Mouse (Mus musculus) kidney, adult 11 months (tissue): ENCODE results near the gene Vps35l.

Experiments
- DNase-seq: peaks from one replicate; pipeline ENCODE4 v3.0.0; 2022

Vps35l gene

DNA sequence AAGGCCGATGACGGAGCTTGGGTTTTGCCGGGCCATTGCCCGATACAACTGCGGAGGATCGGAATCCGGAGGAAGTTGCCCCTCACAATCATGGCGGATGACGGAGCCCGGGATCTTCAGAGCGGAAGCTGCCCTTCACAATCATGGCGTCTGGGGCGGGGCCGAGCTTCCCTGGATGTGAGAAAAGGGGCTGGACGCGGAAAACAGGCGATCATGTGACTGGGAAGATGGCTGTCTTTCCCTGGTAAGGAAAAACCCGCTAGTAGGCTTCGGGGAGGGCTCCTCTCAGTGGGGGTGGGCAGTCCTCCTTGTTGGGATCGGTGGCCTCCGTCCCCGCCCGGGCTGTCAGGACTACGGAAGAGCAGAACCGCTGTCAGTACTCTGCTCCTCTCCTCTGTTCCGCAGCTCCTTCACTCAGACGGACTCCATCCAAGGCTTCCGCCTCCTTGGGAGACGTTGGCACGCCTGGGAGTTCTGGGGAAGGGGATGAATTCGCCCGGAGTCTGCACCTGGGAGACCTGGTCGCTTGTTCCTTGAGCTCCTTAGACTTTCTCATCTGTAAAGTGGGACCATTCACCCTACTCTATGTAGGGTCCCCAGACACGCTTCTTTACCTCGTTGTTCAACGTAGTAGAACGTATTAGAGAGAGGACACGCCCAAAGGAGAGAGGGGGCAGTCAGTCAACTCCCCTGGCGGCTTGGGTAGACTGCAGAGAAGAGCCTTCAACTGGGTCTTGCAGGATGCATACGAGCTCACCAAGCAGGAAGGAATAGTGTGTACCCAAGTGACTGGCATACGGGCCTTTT, 709 bp downstream of the Vps35l start:
- DNase-seq = peak; percentile 94

DNA sequence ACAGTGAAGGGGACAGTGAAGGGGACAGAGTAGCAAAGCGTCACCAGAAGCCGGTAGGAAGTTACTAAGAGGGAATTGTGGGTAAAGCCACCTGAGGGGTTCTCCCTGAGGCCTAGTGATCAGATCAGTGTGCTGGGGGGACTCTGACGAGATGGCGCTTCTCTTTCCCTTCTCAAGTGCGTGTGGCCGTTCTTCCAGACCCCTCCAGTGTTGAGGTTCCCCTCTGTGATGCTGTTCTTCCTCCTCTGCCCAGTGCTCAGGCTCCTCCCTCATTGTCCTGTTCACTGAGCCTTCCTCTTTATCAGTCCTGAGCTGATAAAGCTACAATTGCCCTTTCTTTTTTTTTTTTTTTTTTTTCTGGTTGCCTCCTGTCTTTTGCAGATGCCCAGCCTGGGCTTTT, 2.3 kb downstream of the Vps35l start:
- DNase-seq = no peak

DNA sequence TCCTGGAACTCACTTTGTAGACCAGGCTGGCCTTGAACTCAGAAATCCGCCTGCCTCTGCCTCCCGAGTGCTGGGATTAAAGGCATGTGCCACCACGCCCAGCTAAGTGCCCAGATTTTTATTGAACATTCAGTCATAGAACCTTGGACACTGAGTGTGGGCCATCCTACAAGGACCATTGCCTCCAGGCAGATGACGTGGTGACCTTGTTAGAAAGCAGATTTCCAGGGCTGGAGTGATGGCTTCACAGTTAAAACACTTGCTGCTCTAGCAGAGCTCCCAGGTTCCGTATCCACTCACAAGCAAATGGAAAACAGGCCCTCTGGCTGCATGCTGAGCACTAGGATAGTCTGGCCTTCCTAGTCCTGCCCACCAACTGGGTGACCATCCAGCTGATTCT, 4.7 kb downstream of the Vps35l start:
- no peak for DNase-seq

DNA sequence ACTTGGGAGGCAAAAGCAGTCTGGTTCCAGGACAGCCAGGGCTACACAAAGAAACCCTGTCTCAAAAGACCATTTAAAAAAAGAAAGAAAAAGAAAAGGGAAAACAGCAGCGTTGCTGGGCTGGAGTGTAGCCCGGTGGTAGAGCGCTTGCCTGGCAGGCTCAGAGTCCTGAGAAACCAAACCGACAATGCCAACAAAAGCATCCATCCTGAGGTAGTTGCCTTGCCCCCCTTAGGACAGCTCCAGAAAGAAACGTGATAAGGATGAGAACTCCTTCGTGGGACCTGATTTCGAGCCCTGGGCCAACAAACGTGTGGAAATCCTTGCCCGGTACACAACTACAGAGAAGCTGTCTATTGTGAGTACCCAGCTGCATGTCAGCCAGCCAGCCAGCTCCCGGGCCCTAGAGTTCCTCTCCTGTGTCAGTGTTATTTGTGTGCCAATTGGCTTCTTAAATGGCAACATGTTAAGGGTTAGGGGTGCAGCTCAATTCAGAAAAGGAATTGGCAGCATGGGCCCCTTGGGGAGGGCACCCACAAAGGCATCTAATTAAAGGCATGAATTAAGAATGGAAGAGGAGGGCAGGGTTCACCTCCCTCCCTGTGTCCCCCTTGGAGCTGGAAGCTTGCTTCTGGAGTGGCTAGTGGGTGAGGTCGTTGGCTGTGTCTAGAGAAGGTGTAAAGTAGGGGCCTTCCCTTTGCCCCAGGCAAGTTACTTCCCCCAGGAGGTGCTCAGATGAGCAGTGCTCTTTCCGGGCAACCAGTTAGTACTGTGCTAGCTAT, 8.1 kb downstream of the Vps35l start:
- DNase-seq = no peak

DNA sequence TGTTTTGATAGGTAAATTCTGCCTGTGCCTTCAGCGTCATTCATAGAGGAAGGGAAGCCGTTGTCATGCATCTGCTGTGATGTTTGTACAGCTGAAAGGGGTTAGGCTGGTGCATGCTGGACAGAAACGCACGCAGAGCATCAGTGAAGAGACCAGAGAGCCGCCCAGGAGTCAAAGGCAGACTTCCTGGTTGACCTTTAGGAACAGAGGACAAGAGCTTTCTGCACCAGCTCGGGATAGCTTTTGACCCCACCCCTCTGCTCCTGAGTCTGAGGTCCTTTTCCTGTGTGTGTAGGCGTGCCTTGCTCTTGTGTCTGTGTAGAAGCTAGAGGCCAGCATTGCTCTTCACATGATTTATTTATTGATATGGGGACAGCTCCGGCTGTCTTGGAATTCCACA, 9.7 kb downstream of the Vps35l start:
- DNase-seq = no peak

DNA sequence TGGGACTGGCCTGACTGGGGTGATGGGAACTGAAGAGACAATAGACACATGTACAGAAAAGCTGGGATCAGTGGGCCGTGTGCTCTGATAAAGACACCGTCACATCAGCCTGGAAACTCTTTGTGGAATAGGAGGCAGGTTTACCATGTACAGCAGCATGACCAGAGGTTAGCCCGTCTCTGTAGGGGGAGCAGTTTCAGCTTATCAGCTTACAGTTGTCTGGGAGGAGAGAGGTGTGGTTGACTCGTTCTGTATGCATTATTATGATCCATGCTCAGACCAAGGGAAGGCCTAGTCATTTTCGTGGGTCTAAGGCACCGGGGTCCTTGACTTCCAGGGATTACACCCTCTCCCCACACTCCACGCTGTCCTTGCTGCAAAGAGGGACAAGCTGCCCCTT, 11.6 kb downstream of the Vps35l start:
- DNase-seq = no peak

DNA sequence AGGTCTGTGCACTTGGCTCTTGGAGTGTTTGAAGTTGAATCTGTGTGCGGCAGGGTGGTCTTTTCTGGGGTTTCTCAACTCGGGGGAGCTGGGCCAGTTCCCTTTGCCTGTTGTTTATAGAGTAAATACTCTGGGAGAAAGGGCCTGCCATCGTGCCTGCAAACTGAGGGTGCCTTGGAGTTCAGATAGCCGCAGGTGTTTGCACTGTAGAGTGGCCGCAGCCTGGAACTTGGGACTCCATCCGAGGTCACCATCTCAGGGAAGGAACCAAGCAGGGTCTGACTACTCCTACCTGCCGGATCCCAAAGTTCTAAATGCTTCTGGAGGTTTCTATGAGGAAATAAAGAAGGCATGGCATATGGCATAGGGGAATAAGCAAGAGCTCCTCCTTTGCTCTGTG, 15.7 kb downstream of the Vps35l start:
- no peak for DNase-seq

DNA sequence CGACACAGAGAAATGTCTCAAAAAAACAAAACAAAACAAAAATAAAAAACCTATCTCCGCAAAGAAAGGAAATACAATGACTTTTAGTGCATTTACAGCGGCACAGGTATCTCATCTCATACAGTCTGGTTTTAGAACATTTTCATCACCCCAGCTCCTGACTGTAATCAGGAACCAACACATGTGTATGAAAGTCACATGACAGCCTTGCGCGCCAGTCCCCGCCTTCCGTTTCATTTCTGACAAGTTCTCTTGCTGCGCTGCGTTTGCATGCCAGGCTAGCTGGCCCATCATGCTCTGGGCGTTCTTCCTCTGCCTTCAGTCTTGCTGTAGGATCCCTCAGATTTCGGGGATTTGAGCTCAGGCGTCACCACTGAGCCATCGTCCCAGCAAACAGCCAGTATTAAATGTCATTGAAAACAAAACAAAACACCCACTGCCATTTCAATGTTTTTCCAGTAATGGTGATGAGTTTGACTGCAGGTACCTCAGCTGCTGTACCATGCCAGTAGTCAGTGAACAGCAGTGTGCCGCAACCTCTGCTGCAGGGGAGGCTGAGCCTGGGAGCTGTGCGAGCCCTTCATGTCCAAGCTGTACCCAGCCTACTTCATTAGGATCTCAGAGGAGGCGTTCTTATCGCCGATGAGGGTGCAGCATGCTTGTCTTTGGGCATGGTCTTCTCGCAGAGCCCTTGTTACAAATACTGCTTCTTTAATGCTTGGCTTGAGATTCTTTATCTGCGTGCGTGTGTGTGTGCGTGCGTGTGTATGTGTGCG, 16.7 kb downstream of the Vps35l start:
- no peak for DNase-seq

DNA sequence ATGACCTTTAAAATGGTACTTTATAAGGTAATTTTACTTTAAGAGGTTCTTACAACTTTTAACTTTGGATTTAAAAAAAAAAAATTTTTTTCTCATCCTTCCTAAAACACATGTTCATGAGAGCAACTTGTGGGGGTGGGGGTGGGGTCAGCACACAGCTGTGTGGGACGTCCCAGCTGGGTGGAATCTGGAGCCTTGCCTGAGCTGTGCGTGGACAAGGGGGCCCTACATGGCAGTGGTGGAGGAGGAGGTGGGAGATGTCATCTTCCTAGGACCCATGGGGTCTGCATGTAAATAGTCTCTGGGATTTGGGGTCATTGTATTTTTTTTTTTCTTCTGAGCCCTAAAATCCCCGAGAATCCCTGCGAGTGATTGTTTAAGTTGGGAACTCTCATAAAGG, 18.3 kb downstream of the Vps35l start:
- DNase-seq = no peak

DNA sequence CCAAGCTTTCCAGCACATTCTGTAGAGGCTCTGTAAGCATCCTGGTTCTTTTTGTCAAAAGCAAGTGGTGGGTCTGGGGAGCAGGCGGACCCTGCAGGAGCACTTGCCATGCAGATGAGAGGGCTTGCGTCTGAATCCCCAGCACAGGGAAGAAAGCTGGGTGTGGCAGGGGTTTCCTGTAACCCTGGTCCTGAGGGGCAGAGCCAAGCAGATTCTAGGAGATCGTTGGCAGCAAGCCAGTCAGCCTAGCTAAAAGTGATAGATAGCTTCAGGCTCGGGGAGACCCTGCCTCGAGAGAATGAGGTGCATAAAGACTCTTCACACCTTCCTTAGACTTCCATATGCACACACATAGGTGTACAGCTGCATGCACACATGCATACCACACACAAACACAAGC, 19.3 kb downstream of the Vps35l start:
- DNase-seq = no peak

DNA sequence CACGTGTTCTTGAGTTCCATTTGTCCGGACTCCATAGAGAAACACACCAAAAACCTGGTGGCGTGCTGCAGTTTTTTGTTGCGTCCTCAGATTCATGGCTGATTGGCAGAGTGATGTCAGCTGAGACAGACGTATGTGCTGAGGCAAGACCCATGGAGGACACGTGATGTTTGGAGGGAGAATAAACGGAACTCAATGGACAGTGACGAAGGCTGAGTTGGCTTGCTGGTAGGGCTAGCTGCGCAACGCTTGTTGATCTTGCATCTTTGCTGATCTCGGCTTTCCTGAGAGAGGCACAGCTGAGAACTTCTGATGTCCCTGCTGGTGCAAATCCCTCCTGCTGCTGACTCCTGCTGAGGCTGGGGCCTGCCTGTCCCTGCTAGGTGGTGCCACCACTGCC, 23.9 kb downstream of the Vps35l start:
- peak; percentile 49 for DNase-seq

DNA sequence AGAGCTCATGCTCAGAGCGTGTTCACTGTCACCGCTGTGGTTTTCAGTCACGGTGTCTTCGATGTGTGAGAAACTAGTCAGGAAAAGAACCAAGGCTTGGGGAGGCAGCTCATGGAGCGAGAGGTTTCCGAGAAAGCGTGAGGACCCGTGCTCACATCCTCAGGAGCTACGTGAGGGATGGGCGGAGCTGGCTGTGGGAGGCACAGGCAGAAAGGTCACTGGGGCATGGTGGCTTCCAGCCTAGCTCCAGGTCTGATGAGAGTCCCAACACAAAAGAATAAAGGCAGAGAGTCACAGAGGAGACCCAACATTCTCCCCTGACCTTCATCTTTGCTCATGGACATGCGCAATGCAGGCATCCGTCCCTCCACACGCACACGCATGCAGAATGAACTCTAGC, 24.7 kb downstream of the Vps35l start:
- DNase-seq = peak; percentile 33

DNA sequence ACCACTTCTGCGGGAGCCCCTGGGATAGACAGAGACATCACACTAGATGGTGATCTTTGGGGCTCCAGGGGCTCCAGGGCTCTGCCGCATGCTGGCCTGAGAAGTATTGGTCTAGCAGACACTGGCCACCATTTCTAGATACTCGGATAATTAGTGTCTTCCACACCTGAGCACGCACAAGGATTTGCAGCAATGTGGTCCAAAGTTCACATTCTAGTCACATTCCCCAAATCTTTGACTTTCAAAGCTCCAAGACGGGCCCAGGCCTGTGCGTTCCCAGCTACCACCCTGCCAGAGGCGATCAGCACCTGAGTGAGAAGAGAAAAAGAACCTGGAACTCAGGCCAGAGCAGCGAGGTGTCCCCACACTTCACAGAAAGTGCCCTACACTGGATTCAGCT, 25.6 kb downstream of the Vps35l start:
- DNase-seq = peak; percentile 64

DNA sequence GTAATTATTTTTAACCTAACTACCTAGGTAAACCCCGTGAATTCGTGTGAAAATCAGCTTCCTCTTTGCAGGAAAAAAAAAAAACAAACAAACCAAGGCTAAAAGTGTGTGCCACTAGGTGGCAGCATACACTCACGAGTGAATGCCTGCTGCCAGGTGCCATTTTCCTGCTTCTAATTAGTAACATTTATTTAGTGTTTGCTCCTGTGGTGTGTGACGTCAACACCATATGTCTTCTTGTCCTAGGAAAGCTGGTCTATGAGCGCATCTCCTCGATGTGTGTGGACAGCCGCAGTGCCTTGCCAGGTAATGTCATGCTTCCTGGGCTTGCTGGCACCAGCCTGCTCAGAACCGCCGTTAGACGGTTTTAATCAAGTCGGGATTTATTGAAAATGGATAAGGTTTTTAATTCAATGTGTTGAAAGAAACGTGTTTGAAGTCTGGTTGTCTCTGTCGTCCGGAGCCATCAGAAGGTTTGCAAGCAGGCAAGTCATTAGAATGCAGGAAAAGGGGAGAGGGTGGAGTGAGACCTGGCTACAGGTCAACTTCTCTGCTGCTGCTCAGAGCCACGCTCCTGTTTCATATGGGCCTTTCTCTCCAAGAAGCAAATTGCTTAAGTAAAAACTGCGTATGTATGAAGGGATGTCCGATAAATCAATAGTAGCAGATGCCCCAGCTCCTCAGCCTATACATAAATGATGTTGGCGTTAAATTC, 26.2 kb downstream of the Vps35l start:
- peak; percentile 35 for DNase-seq

DNA sequence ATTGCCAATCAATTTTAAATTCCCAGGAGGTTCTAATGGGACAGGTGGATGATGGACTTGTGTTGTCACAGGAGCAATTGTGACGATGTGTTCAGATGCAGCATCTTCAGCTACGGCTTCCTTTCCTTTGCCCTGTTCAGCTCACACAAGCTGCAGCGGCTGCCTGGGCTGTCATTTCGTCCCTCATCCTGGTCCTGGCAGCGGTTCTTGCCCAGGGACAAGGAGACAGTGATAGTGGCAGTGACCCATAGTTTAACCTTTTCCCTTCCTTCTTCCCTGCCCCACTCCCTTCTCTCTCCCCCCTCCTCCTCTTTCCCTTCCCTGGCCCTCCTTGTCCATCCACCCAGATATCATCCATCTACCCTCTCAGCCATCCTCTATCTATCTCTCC, 26.8 kb downstream of the Vps35l start:
- DNase-seq = no peak

DNA sequence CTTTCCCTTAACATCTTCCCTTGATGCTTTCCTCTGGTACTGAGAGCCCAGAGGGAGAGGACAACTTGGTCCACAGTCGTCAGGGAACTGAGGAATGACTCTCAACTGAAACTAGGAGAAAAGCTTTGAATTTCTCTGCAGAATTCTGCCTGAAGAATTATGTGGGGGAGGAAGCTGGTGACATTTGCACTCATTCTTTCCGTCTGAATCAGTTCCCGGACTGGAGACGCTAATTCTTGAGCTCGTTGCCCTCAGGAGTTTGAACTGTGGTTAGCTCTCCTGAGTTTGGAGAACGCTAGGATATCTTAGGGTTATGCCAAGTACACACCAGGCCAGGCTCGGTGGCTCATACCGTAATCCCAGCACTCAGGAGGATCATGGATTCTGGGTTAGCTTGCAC, 29.2 kb downstream of the Vps35l start:
- no peak for DNase-seq

DNA sequence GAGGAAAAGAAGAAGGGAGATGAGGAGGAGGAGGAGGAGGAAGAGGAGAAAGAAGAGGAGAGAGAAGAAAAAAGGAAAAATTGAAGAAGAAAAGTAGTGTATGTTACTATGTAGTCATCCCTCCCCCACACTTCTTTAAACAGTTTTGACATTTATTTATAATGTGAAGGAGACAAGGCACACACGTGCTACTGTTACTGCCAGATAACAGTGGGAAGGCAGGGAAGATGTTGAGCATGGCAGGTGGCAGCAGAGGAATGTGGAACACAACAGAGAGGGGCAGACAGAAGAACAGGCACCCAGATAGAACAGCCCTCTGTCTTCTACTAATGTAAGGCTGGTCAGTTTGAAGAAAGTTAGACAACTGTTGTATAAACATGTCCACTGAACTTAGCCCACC, 29.6 kb downstream of the Vps35l start:
- DNase-seq = no peak

DNA sequence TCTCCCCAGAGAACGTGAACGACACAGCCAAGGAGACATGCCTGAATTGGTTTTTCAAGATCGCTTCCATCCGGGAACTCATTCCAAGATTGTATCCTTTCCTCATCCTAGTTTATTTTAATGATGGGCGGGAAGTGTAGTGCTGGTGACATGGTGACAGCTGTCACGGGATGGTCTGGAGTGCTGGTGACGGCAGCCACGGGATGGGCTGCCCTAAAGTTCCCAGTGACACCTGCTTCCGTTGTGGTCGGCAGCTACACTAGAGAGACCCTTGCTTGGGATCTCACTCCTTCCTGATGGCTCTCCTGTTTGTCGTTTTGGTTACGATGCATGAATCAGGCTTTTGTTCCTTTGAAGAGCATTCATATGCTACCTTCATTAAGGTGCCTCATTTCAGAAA, 33.0 kb downstream of the Vps35l start:
- DNase-seq = no peak

DNA sequence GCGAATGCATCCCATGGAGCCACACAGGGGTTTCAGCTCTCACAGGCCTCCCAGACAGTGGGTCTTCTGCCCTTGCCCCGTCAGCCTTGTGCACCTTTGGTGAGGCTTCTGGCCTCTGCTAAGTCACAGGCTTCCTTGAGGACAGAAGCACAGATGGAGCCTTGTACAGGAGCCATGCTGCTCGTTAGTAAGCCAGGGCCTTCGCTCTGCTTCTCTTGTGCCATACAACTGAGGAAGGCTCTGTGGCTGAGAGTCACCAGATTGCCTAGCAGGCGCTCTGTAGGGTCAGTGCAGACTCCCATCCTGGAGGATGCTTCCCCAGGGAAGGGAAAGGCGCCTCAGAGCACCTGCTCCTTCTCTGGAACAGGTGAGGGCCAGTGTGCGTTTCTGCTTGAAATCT, 36.0 kb downstream of the Vps35l start:
- DNase-seq = no peak

DNA sequence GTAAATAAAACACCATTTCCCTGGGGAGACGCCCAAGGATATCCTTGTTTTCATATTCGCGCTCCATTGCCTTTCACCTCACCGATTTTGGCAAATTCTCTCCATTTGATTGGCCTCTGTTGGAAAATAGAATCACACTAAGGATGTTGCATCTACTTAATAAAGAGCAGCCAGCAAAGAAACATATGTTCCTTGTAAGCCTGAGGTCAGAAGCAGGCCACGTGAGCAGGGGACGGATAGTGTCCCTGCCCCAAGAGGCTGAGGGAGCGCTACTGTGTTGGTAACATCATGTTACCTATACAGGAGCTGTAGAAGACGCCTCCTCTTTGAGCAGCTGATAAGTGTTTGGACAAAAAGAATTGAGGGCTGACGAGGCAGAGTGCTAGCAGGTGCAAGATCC, 36.5 kb downstream of the Vps35l start:
- no peak for DNase-seq

DNA sequence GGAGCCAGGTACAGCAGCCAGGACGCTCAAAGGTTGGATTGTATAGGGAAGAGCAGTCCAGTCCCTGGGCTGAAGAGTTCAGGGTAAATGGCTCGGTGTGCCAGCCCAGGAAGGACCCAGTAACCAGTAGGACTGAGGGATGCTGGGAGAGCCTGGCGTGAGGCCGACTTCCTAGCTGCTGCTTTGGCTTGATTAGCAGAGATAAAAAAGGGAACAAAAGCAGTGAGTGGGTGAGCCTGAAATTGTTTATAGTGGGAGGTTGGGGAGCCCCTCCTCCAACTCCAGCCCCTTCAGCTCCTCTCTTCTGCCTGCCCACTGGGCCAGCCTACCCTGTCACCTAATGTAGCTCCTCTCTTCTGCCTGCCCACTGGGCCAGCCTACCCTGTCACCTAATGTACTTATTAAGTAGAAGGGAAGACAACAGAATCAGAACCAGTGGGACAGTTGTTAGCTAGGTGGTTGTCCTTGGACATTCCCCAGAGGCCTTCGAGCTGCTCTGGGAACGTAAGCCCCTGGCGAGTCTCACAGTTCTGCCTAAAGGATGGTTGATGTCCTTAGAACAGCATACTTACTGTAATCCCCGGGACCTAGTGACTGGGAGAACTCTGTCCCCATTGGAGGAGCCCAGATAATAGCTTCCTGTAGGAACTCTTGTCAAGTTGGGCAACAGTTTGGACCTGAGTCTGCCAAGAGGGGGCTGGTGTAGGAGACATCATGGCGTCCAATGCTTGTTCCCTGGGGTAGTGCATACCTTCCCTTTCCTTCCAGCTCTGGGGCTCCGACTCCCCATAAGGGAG, 37.8 kb downstream of the Vps35l start:
- DNase-seq = no peak

DNA sequence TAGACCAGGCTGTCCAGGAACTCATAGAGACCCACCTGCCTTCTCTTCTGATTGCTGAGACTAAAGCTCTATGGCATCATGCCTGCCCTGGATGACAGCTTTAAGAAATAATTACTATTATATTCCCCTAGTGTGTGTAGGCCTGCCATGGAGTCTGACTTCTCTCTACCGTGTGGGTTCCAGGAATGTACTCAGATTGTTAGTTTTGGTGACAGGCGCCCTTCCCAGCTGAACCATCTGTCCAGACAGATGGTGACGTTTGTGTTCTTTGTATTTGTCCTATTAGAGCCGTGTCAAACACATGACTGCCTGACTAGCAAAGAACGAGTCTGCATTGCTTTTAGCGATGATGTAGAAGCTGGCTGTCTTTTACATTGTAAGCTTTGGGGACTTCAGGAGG, 38.5 kb downstream of the Vps35l start:
- DNase-seq = no peak
